Mouse (Mus musculus) retina, postnatal 7 days (tissue): ENCODE results near the gene Gcn1l1.
"Not testable (repeated sequence)": the region's sequence is repeated elsewhere in the genome, so short reads cannot be mapped to it uniquely, and the experiment has no call there.

Experiments used
- DNase-seq: peaks from one replicate; pipeline ENCODE4 v3.0.0-alpha.2; 2012; ENCODE audit warnings: low read depth, low spot score

The Gcn1l1 gene

GRCm38 (mm10) chr5:115564737-115565393 is at the start of gene Gcn1l1:
TSS of gene Gcn1l1 (plus strand) at chr5:115565254.
- DNase-seq: peak; percentile 64

GRCm38 (mm10) chr5:115516081-115516907 is 48.8 kb upstream of the Gcn1l1 start:
- DNase-seq: no peak

- no peak for DNase-seq
Measured at GRCm38 (mm10) chr5:115516908-115517307, 48.1 kb upstream of the Gcn1l1 start.

- no peak for DNase-seq
Measured at GRCm38 (mm10) chr5:115517501-115517900, 47.6 kb upstream of the Gcn1l1 start.

- not testable (repeated sequence) for DNase-seq
Measured at GRCm38 (mm10) chr5:115518214-115518613, 46.8 kb upstream of the Gcn1l1 start.

GRCm38 (mm10) chr5:115520325-115520869 is 44.7 kb upstream of the Gcn1l1 start:
- DNase-seq: no peak

- DNase-seq: no peak
Measured at GRCm38 (mm10) chr5:115521553-115522461, 43.2 kb upstream of the Gcn1l1 start.

GRCm38 (mm10) chr5:115522531-115522930 is 42.5 kb upstream of the Gcn1l1 start:
- DNase-seq: no peak

- DNase-seq: no peak
Measured at GRCm38 (mm10) chr5:115522981-115523499, 42.0 kb upstream of the Gcn1l1 start.

GRCm38 (mm10) chr5:115523971-115524370 is 41.1 kb upstream of the Gcn1l1 start:
- no peak for DNase-seq

GRCm38 (mm10) chr5:115524471-115524870 is 40.6 kb upstream of the Gcn1l1 start:
- no peak for DNase-seq

- no peak for DNase-seq
Measured at GRCm38 (mm10) chr5:115525416-115525815, 39.6 kb upstream of the Gcn1l1 start.

- no peak for DNase-seq
Measured at GRCm38 (mm10) chr5:115525943-115526342, 39.1 kb upstream of the Gcn1l1 start.

GRCm38 (mm10) chr5:115526456-115527202 is 38.4 kb upstream of the Gcn1l1 start:
- DNase-seq: no peak

GRCm38 (mm10) chr5:115528128-115528527 is 36.9 kb upstream of the Gcn1l1 start:
- no peak for DNase-seq

- no peak for DNase-seq
Measured at GRCm38 (mm10) chr5:115529364-115529741, 35.7 kb upstream of the Gcn1l1 start.

GRCm38 (mm10) chr5:115529742-115530446 is 35.2 kb upstream of the Gcn1l1 start:
- DNase-seq: no peak

- DNase-seq: no peak
Measured at GRCm38 (mm10) chr5:115530447-115530809, 34.6 kb upstream of the Gcn1l1 start.

GRCm38 (mm10) chr5:115531671-115532270 is 33.3 kb upstream of the Gcn1l1 start:
- no peak for DNase-seq

GRCm38 (mm10) chr5:115534290-115534731 is 30.7 kb upstream of the Gcn1l1 start:
- DNase-seq: no peak
